Mouse (Mus musculus) T-helper 17 cell (primary cell): ENCODE results near the gene Lce1i.
"Not testable (repeated sequence)": the region's sequence is repeated elsewhere in the genome, so short reads cannot be mapped to it uniquely, and the experiment has no call there.

Experiments used
- in situ Hi-C, 2 experiments: fragments of 300-600 bp; cut with MboI, MseI; formaldehyde crosslinking; loops; 1 replicate in 1 of 2; 2 replicates in 1 of 2; pipeline ENCODE4 v1.15.1; 2025; ENCODE audit warnings: high pct_unique_total_duplicates in 2 of 2

The Lce1i gene

DNA sequence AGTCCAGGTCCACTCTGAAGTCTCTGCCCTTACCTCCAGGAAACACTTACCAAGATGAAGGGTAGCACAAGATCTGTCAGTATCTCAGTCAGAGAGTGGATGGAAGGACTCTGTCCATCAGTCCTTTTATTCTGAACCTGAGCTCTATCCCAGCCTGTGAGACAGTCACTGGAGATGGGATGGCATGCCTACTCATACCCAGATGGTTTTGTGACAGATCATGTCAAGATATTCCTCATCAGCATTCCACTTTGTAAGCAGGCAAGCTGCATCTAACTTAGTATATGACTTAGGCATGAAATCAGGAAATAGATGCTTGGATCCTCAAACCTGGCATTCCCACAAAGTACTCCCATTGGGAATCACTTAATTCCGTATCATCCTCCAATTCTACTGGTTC is at the start of gene Lce1i:
Lce1i (minus strand) TSS at position 101 of the 400 bp plus-strand sequence.
- in situ Hi-C loops = loop anchor here in 1 of 2 experiments (10.0 kb wide), 1 partner anchor 624 kb away; no protein-coding TSS in a partner anchor

DNA sequence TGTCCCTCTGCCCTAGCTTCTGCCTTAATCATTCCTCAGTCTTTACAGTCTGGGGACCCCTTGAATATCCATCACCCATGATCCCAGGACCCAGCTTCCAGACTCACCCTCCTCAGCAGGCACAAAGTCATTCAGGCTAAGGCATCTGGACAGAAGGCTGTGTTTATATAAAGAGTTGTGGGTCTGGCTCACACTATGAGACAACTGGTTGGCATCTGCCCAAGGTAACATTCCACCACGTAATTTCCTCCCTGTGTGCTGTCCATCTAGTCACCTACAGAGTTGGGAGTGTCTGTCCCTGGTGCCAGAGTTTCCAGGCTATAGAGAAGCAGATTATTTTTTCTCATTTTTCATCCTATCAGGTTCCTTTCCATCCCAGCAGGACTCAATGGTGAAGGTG is 48.4 kb upstream of the Lce1i start, which contains the start of gene Kprp:
Kprp (minus strand) TSS at position 140 of the 400 bp plus-strand sequence.
- in situ Hi-C loops = no loop called here

DNA sequence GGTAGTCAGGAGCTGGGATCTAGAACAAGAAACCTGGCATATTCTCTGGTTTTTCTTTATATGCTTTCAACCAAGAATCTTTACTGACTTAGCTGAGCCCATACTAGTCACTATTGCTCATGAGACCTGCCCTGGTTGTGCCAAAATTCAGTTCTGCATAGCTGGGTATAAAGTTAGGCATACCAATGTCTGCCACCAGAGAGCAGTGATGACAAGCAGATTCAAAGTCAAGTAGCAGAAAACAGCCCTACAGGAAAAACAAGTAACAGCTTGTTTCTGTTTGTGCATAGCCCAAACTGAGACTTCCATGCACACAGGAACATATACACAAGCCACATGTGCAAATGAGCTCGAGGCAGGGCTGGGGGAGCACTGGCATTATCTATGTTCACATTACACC is 47.1 kb upstream of the Lce1i start:
- in situ Hi-C loops = no loop called here

DNA sequence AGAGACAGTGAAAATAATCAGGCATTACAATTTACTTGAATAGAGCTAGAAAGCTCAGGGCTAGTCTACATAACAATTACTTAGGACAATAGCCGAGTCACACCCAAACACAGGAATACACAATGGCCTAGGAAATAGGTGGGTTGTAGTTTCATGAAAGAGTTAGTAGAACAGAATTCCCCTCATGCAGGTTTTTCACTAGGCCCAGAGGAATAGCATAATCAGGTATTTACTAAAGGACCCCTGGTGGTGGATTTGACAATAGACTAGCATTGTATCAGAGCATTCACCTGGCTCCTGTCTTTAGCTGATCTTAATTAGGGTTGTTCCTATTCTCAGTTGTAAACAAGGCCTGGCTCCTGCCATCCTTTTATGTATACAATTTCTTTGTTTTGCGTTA is 37.3 kb upstream of the Lce1i start:
- in situ Hi-C loops = not testable (repeated sequence)

DNA sequence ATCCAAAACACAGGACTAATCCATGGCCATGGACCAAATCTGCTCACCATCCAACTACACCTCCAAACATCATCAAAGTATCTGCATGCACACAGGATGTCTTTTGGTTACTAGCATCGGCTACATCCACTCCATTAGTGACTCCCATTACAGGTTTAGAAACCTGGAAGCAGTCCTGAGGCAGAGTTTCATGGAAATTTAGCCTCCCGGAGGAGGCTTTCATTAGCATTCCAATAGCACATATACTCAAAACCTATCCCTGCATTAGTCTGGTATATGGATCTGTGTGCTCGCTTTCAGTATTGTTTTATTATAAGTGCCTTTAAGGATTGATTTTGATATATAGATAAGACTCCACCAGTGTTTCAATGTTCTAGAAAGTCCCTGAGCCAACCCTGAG is 36.9 kb upstream of the Lce1i start:
- in situ Hi-C loops = no loop called here

DNA sequence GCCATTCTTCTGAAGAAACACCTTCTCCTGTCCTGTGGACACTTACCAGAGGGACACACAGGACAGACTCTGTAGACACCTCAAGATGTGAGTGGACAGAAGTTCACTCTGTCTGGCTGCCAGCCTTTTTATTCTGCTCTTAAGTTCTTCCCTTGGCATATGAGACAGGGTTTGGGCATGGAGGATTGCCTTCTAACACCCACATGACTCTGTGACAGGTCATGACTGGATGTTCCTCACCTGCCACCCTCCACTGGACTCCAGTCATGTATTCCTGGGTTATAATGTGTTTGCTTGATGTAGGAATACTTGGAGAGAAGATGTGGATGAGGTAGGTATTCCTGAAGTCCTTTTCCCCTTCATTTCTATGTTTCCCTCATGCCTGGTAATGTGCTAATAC is 29.1 kb upstream of the Lce1i start, which contains the start of gene Lce1k:
Lce1k (minus strand) TSS at position 101 of the 400 bp plus-strand sequence.
- in situ Hi-C loops = no loop called here

DNA sequence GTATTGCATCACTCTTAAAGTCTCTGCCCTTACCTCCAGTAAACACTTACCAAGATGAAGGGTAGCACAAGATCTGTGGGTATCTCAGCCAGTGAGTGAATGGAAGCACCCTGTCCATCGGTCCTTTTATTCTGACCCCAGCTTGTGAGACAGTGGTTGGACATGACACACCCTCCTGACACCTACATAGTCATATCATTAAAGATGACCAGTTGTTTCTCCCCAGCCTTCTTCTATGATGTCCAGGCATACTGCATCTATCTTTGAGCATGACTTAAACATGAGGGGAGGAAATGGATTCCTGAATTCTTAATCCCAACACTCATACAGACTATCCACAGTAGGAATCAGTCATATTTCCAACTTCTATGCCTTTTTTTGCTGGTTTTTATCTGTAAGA is 11.7 kb upstream of the Lce1i start, which contains the start of gene Lce1j:
Lce1j (minus strand) TSS at position 101 of the 400 bp plus-strand sequence.
- in situ Hi-C loops = no loop called here

DNA sequence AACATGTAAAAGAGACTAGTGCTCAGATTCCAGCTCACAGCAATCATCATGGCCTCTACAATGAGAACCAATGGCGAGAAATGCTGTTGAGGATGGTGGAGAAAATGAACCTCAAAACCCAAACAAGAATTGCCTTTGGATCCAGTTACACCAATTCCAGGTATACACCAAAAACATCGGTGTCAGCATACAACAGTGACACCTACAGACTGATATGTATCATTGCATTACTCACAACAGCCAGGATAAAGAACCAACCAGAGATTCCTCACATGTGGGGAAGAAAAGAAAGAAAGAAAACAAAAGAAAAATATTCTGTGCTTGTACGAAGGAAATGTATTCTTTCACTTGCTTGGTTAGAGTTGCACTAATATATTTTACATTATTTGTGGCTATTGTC is 7.1 kb downstream of the Lce1i start:
- in situ Hi-C loops = loop anchor here in 1 of 2 experiments (10.0 kb wide), 1 partner anchor 617 kb away; no protein-coding TSS in a partner anchor

DNA sequence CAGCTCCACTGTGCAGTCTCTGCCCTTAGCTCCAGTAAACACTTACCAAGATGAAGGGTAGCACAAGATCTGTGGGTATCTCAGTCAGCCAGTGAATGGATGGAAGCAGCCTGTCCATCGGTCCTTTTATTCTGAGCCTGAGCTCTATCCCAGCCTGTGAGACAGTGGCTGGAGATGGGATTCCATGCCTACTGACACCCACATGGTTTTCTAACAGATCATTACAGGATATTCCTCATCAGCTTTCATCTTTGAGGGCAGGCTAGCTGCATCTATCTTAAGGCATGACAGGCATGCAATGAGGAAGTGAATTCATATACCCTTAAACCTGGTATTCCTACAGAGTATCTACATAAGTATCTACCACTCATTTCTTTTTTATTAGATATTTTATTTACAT is 13.7 kb downstream of the Lce1i start, which contains the start of gene Lce1h:
Lce1h (minus strand) TSS at position 101 of the 400 bp plus-strand sequence.
- in situ Hi-C loops = no loop called here

DNA sequence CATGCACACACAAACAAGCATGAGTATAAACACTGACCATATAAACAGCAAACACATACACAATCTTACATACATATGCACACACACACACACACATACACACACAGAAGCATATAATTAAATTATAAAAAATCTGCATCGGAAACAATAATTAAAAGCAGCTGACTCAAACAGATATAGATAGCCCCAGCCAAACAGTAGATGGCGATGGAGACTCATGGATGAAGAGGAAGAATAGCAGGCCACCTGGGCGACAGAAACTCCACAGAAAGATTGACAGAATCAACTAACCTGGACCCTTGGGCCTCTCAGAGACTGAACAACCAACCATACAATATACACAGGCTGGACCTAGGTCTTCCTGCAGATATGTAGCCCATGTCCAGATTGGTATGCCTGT is 25.5 kb downstream of the Lce1i start:
- in situ Hi-C loops = no loop called here

DNA sequence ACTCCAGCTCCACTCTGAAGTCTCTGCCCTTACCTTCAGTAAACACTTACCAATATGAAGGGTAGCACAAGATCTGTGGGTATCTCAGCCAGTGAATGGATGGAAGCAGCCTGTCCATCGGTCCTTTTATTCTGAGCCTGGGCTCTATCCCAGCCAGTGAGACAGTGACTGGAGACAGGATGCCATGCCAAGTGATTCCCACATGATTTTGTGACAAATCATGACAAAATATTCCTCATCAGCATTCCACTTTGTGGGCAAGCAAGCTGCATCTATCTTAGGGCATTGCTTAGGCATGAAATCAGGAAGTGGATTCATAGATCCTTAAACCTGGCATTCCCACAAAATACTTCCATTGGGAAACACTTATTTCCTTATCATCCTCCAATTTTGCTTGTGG is 26.5 kb downstream of the Lce1i start, which contains the start of gene Lce1g:
Lce1g (minus strand) TSS at position 101 of the 400 bp plus-strand sequence.
- in situ Hi-C loops = no loop called here

DNA sequence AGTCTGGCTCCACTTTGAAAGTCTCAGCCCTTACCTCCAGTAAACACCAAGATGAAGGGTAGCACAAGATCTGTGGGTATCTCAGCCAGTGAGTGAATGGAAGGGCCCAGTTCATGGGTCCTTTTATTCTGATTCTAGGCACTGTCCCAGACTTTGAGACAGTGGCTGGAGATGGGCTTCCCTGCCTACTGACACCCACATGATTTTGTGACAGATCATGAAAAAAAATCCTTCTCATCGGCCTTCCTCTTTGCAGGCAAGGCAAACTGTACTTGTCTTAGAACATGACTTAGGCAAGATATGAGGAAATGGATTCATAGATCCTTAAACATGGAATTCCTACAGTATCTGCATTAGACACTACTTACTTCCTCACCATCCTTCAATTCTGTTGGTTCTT is 39.7 kb downstream of the Lce1i start, which contains the start of gene Gm38119:
Gm38119 (minus strand) TSS at position 101 of the 400 bp plus-strand sequence.
- in situ Hi-C loops = no loop called here
